Mouse (Mus musculus): ENCODE measurements around the gene Uckl1.

Uckl1 gene

GRCm38 (mm10) chr2:181589732-181590105 is 5.0 kb upstream of the Uckl1 start:
- DNase-seq (ENCODE audit: low spot score): no peak

GRCm38 (mm10) chr2:181589011-181589731 is 4.5 kb upstream of the Uckl1 start:
- DNase-seq (ENCODE audit: low spot score): no peak

- no peak for DNase-seq (ENCODE audit: low spot score)
Measured at GRCm38 (mm10) chr2:181588229-181588780, 3.6 kb upstream of the Uckl1 start.

- DNase-seq (ENCODE audit: low spot score): no peak
Measured at GRCm38 (mm10) chr2:181587796-181588195, 3.1 kb upstream of the Uckl1 start.

- DNase-seq (ENCODE audit: low spot score): no peak
Measured at GRCm38 (mm10) chr2:181586124-181586523, 1.4 kb upstream of the Uckl1 start.

- no peak for DNase-seq (ENCODE audit: low spot score)
Measured at GRCm38 (mm10) chr2:181585506-181585905, 814 bp upstream of the Uckl1 start.

- DNase-seq (ENCODE audit: low spot score): no peak
Measured at GRCm38 (mm10) chr2:181583460-181584257, 1.0 kb downstream of the Uckl1 start.

- no peak for DNase-seq (ENCODE audit: low spot score)
Measured at GRCm38 (mm10) chr2:181582939-181583338, 1.8 kb downstream of the Uckl1 start.

- DNase-seq (ENCODE audit: low spot score): no peak
Measured at GRCm38 (mm10) chr2:181582358-181582757, 2.3 kb downstream of the Uckl1 start.

- DNase-seq (ENCODE audit: low spot score): peak; percentile 73
Measured at GRCm38 (mm10) chr2:181581402-181582120, 3.1 kb downstream of the Uckl1 start.

- DNase-seq (ENCODE audit: low spot score): peak; percentile 68
Measured at GRCm38 (mm10) chr2:181581016-181581401, 3.7 kb downstream of the Uckl1 start.

- DNase-seq (ENCODE audit: low spot score): no peak
Measured at GRCm38 (mm10) chr2:181580131-181580772, 4.4 kb downstream of the Uckl1 start.

GRCm38 (mm10) chr2:181579681-181580080 is 5.0 kb downstream of the Uckl1 start:
- DNase-seq (ENCODE audit: low spot score): no peak

- no peak for DNase-seq (ENCODE audit: low spot score)
Measured at GRCm38 (mm10) chr2:181578790-181579618, 5.7 kb downstream of the Uckl1 start.

GRCm38 (mm10) chr2:181577981-181578581 is 6.6 kb downstream of the Uckl1 start:
- DNase-seq (ENCODE audit: low spot score): no peak

GRCm38 (mm10) chr2:181577126-181577525 is 7.6 kb downstream of the Uckl1 start:
- DNase-seq (ENCODE audit: low spot score): no peak

GRCm38 (mm10) chr2:181576613-181577012 is 8.1 kb downstream of the Uckl1 start:
- DNase-seq (ENCODE audit: low spot score): no peak

- DNase-seq (ENCODE audit: low spot score): no peak
Measured at GRCm38 (mm10) chr2:181574921-181575545, 9.7 kb downstream of the Uckl1 start.

GRCm38 (mm10) chr2:181573961-181574360 is 10.7 kb downstream of the Uckl1 start:
- no peak for DNase-seq (ENCODE audit: low spot score)

Data from spleen, adult 12 weeks (tissue).